Mouse (Mus musculus) fat pad, adult 2 months (tissue): ENCODE data around the gene Whrn.
A peak's percentile ranks its signal among the peaks of the same experiment; 100 is the strongest.

Experiments used
- DNase-seq: peaks from one replicate; pipeline ENCODE4 v3.0.0-alpha.2; 2011; ENCODE audit warnings: low read depth, low spot score; ENCODE audit errors: extremely low read depth

Gene Whrn

DNA sequence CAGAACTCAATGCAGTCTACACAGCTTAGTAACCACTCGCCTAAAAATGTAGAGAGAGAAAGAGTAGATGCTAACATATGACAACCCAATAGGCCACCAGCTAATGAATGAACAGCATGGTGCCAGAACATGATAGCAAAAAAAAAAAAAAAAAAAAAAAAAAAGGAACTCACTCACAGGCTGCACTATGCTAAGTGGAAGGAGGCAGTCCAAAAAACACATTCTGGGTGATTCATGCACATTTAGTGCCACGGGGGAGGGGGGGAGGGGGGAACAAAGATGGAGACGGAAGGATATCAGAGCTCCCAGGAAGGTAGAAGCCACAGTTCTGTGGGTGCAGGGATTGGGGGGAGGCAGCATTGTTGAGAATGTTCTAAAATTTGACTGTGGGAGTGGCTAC lies 43.2 kb downstream of the Whrn start:
- DNase-seq, result no peak

DNA sequence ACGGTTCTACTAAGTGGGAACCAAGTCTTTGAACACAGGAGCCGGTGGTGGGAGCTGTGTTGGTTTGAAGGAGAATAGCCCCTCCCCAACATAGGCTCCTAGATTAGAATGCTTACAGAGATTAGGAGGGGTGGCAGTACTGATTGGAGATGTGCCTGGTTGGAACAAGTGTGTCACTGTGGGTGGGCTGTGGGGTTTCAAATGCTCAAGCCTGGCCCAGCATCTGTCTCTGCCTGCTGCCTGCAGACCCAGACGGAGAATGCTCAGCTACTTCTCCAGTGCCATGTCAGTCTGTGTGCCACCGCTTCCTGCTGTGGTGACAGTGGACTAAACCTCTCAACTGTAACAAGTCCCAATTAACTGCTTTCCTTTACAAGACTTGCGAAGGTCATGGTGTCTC lies 45.2 kb downstream of the Whrn start:
- no peak for DNase-seq

DNA sequence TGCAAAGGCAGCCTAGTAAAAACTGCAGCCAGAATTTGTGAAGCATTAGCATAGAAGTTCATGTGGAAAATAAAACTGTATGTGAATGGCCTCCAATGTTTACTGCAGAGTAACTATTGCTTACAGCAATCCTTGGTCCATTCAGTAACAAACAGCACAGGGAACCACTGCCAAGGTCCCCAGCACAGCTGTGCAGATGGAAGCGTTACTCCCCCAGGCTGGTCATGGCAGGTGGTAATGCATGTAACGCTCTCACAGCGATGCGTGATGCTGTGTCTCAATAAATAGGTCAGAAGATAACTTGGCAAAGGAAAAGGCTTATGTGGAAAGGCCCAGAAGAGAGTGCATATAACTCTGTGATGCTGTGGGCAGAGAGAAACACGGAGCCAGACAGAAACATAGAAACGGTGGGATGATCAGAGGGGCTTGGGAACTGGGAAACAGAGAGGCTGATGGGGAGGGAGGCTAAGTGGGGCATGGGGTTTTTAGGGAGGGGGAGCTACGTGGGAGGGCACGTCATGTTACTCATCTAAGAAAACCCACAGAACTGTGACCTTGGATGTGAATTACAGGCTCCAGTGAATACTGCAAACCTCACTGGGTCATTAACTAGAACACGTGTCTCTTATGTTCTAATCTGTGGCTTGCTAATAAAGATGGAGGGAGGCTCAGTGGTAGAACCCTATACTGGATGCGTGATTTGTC lies 51.3 kb downstream of the Whrn start:
- DNase-seq, result no peak

DNA sequence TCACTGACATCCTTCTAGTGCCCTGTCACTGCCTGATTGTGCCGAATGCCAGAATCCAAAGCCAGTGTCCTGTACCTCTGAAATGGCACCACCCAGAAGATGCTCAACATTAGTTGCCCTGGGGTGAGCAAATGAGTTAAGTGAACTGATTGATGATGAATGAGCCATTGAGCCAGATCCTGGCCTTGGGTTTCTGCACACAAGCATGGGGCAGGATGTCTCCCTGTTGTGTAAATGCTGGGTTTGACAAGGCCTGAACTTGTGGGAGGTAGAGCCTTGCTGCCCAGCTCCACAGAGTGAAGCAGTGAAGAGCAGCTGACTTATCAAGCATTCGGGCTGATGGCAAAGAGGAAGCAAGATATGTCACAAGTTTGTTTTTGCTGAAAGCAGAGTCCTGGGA lies 52.7 kb downstream of the Whrn start:
- DNase-seq, result no peak

DNA sequence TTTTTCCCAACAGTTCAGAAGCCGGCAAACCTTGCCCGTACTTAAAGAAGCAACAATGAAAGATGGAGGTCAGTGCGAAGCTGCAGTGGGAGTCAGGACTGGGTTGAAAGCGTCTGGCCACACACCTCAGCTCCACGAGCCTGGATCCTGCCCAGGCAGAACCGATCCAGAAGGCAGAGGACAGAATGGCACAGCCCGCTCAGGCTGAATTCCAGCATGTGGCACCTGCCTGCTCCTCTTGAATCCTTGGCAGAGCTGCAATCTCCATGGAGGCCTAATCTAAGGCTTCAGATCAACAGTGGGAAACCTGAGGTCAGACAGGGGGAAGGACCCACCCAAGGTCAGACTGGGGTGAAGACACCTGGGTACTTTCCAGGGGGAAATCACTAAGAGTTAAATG lies 54.2 kb downstream of the Whrn start:
- no peak for DNase-seq

DNA sequence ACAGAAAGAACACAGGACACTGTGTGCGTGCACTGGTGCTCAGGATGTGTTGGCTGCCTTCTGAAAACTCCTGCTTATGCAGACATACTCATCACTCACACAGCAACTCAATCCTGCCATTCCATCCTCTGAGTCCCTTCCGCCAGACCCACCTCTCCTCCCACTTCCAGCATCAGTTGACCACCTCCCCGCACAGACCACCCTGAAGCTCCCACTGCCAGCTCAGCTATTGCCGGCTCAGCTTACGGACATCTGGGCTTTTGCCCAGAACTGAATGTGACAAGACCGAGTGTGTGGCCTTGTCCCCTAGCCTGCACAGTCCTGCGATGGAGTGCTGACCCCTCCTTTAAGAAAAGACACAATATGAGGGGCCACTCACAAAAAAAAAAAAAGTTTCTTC lies 55.5 kb downstream of the Whrn start:
- no peak for DNase-seq

DNA sequence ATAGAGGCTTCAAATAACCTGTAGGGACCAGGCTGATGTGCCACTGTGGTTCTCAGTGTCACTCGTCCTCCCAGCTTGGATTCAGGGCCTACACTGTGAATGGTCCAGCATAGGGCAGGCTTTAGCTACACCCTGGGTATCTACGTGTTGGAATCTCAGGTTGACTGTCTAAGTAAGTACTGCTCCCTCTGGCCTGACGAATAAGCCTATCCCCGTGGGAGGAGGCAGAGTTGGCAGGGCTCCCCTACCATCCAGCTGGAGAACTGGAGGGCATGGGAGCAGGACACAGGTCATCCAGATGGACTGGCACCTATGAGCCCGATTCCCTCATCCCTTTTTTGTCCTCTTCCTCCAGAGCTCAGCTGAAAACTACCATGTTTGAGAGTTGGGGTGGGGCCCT lies 57.8 kb downstream of the Whrn start:
- DNase-seq, result no peak

DNA sequence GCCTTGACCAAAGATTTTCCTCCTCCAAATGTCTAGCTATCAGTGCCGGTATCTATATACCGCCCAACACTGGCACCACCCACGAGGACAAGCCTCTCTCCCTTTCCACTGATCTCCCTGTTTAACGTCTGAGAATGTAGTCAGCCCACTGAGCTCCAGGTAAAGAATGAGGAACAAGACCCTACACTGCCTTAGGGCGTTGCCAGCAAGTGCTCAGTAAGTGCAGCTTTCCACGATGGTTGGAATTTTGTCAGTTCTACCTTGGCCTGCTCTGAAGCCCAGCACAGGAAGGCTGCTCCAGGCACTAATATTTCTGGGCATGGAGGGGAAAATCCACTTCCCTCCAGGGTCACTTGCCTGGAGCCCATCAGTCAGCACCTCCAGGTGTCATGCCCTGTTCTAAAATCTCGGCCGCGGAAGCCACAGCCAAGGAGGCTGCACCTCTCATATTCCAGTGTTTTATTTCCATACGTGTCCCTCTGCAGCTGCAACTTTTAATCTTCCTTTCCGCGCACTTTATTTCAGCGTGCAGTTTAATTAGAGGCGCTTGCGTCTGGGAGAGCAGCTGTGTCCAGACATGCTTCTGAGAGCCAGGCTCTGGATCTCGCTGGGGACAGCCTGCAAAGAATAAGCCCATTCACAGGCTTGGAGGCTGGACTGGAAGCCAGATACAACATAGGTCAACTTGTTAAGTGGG lies 58.5 kb downstream of the Whrn start:
- no peak for DNase-seq

DNA sequence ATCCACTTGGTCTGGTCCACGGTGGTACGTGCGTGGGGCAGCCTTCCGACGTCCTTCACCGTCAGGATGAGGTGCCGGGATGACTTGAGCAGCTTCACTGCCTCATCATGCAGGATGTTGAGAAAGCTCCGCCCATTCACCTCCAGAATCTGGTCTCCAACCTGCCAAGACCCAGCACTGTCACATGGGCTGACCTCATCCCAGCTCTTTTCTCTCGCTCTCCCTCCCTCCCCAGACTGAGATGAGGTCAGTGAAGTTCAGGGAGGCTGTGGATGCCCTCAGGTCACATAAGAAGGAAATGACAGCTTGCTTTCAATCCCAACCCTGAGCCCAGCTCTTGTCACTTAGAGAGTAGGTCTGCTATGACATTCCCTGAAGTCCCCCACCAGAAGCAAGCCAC lies 60.4 kb downstream of the Whrn start:
- no peak for DNase-seq

DNA sequence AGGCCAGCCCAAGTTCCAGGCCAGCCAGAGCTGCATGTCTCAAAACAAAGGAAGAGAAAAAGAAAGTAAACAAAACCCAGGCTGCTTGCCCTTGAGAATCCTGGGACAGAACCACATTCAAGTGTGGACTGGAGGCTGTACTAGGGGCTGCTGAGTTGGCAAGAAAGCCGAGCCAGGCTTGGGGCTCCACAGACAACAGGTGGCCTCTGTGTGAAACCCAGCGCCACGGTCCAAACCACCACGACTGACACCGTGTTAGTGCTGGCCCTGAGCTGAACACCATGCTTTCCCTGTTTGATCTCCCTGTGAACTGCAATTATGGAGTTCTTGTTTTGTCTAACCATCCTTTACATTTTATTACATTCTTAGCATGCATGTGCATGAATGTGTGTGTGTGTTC lies 64.7 kb downstream of the Whrn start:
- DNase-seq, result no peak

DNA sequence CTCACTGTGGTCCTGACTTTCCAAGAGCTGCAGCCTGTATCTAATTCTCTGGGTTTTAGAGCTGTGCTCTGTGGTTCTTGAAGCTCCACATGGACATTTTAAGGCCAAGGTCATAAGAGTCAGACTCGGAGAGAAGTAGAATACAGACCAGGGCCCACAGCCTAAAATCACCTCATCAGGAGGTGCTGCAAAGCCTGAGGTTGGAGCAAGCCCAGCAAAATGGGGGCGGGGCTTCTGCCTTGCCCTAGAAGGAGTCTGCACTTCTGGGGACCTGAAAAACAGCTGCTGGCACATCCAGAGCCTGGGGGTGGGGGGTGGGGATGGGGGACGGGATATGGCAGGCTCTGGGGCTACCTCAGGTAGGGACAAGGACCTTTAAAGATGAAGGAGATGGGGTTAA lies 65.4 kb downstream of the Whrn start:
- no peak for DNase-seq

DNA sequence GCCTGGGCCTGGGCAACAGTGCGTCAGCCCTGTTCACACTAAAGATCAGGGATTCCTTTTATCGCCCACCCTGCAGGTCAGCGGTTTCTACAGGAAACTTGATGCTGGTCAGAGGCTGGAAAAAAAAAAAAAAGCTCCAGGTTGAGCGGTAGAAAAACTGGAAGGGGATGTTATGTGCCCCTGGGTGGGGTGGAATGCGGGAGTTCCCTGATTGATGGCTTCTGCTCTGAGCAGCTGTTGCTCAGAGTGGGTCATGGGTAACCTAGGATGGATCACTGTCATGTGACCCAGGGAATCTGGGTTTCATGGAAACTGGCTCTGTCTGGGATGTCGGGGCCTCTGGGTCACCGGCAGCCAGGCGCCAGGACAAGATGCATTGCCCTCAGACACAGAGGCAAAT lies 69.5 kb downstream of the Whrn start:
- no peak for DNase-seq

DNA sequence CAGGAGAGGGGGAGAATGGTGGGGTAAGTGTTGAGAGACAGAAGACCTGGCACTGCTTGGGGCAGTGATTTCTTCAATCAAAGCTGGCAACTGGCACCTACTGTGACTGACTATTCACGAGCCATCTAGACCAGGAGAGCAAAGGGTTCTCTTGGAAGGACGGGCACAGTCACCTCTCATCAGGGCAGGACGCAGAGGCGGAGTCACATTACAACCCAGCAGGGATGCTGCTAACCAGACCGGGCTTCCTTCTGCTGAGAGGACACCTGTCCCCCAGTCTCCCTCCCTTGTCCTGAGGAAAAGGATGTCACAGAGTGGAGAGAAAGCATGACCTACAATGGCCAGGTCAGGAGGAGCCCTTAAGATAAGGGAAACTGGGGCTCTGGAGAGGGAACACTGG lies 72.0 kb downstream of the Whrn start:
- DNase-seq, result no peak

DNA sequence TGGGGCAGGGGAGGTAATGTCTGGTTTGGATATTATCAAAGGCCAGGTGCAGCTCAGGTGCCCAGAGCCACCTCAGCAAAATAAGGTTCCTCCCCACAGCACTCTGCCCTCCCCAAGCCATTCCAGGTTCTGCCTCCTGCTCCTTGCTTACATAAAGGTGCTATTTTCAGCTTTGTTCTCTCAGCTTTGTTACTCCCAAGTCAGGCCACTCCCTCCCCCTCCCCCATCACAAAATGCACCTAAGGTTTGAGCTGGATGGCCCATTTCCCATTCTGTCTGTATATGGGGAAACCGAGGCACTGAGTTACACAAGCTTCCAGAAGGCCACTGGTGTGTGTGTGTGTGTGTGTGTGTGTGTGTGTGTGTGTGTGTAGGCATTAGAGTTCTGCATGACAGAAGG lies 72.6 kb downstream of the Whrn start:
- DNase-seq, result no peak

DNA sequence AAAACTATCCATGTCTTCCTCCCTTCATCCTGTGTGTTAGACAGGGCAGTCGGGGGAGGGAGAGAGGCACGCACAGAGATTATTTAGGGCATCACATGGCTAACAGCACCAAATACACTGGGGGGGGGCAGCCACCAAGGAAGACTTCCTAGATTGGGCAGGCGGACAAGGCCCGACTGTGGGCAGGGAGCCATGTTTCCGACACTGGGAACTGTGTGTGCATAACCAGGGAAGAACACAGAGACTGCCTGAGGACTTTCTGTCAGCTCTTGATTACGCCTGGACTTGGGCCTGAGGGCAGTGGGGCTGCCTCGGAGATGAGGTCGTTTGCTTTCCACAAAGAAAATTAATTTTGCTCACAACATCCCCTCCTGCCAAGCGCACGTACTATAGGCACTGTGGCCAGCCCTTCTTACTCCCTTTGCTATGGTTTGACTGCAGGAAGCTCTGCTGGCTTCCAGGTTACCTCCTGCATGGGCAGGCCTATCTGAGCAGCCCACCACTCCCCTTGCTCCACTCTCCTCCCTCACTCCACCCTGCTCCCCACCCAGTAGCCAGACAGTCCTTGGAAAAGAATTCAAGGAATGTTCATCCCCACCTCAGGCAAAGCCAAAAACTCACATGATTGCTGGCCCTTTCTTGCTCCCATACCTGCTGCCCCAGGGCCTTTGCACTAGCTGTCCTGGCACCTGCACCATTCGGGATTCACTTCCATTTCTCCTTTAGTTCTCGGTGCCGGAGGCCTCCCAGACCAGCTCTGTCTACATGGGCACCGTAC lies 75.5 kb downstream of the Whrn start:
- no peak for DNase-seq

DNA sequence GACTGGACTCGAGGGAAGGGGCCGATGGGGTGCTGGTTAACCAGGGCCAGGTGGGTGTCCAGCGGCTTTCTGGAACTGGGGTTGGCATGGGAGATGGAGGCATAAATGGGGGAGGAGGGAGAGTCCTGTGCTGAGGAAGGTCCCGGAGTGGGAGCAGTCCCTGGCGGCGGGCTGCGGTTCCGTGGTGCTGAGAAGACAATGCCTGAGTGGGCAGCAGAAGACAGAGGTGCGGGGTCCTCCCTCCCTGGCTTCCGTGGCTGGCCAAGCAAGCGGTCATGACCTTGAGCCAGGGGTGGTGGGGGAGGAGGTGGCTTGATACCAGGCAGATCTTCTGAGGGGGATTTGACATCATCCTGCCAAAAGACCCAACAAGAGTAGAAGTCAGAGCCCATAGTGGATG lies 77.5 kb downstream of the Whrn start:
- no peak for DNase-seq

DNA sequence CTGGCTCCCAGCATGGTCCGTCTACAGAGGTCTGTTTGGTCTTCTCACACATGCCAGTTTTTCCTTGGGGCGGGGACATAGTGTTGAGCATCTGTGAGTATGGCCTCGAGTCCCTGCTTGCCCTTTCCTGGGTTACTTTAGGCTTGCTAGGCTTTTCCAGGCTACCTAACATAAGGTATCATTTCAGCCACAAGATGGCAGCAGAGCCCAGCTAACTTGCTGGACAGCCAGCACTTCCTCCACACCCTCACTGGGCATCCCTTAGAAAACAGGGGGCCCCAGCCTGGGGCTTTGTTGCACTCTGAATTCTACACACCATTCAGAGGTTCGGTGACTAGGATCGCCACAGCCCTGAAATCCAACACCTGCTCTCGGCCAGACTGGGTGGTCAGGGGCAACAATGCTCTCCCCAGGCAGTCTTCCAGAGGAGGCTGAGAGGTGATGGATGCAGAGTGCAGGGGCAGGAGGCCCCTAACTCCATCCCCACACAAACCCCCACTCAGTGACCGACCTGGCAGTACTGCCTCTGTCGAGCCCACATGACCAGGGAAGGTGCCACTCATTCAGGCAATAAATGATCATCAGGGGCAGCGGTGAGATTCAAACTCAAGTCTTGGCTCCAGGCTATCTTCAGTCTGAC lies 78.4 kb downstream of the Whrn start:
- no peak for DNase-seq

DNA sequence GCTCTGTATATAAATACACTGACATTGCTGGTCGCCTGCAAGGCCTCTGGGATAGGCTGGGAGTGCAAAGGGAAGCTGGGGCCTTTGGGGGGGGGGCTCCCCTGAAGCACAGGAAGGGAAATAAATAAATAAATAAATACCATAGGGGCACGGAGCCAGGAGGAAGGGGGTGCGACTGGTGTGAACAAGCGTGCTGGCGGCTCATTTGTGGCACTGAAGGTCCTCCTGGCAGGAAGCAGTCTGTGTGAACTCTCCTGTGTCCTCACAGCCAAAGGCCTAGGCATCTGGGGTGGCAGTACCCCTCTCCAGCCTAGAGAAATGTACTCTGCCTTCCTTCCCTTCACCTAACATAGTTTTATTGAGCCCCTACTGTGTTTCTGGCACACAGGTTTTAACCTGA lies 80.8 kb downstream of the Whrn start:
- no peak for DNase-seq

DNA sequence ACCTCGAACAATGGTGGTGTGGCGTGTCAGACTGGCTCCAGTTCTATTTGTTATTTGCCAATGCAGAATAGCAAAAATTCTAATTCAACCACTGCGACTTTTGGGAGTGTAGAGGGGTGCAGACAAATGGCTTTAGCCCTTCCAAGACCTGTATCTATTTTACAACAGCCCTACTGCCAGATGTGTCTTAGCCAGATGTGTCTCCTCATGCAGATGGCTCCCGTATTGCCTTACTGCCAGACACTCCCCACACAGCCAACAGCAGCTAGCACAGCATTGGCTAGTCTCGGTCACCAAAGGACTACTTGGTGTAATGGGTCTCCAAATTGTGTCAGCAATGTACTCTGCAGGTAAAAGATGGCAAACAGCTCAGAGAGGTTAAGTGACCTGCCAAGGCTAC lies 84.6 kb downstream of the Whrn start:
- DNase-seq, result no peak

DNA sequence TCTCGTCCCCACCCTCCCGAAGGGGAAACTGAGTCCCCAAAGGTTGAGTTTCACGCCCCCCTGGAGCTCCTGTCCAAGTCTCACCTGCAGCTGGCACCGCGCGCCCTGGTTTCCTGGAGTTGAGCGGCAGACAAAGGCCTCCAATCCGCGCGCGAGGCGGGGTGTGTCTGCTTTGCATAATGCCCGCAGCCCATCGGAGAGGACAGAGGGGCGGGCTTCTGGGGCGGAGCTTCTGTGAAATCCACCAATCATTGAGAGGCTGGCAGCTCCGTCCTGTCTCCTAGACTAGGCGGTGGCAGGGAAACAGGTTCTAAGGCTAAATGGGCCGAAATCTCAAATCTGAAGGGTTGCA lies 85.2 kb downstream of the Whrn start:
- peak; percentile 33 for DNase-seq

DNA sequence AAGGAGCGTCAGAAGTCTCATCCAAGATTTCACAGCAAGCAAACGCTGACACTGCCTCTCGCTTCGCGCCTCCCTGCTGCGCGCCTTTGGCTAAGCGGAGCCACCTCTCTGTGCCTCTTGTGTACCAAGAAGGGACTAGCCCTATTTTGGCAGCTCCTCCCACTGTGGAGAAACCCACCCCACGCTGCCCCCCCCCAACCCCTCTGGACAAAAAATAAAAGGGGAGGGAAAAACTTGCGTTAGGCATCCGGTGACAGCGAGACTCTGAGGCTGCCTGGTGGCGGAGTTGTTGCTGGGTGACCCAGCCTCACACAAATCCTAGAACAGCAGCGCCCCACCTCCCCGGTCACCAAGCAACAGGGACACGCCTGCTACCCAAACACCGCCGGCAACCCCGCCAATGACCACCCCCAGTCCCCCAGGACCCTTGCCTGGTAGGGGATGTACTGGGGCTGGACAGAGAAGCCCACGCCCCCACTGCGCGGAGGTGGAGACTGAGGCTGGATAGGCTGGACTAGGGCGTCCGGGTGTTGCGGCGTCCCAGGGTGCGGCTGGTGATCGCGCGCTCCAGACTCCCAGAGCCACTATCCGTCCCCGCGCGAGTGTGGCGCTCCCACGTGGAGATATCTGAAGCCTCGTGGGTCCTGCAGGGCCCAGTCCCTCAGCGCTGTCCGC lies 85.7 kb downstream of the Whrn start:
- DNase-seq, result no peak
